Mouse (Mus musculus): ENCODE data around the gene Klk14. TPM values are rescaled to one million over a fixed set of nuclear protein-coding genes. Genes with fewer than 3 reads are reported as not detected.
"Not testable (repeated sequence)": the region's sequence is repeated elsewhere in the genome, so short reads cannot be mapped to it uniquely, and the experiment has no call there.

The Klk14 gene
- not detected in 2 replicates for polyA plus RNA-seq (2015; fragmentation: Nextera tagmentation; extraction: Ambion mirVana)

DNA sequence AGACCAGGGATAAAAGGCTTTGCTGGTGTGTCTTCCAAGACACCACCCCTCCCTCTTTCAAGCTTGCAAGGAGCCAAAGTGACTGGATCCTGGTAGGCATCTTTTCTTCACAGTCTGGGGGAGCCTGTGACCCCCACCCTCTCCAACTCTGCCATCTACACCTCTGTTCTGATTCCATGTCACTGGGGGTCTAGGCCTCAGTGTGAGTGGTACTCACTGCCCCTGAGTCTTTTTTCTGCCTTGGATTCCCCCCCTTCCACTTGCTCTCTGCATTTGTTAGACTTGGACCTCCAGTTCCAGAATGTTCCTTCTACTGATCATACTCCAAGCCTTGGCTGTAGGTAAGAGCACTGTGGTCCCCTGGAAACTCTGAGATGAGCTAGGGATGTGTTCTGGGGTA, at the start of gene Klk14:
Gene Klk14 (plus strand): TSS at position 301 of the 400 bp plus-strand sequence.
- no peak within 1 kb of the TSS for H3K27ac ChIP-seq (ENCODE audit: low read length)
- no peaks in the 10 kb centered on the region for H3K27me3 ChIP-seq (replicated peaks; ENCODE audit: control insufficient read depth, insufficient read depth, low read length)
- no peak within 1 kb of the TSS for H3K4me2 ChIP-seq (ENCODE audit: low read length)
- no peaks in the 10 kb centered on the region for H3K4me1 ChIP-seq (replicated peaks; ENCODE audit: control insufficient read depth, insufficient read depth, low read length)
- H3K9ac ChIP-seq (replicated peaks; ENCODE audit: low read depth, low read length), result no peak within 1 kb of the TSS
- no peaks in the 10 kb centered on the region for H3K9me3 ChIP-seq (ENCODE audit: control insufficient read depth, low read length)
- ATAC-seq, result no peak
- H3K4me3 ChIP-seq (replicated peaks; ENCODE audit: low read length), result no peak within 1 kb of the TSS
- H3K36me3 ChIP-seq (ENCODE audit: control insufficient read depth, insufficient read depth), result no peaks in the 10 kb centered on the region

- 83% methylated on average over 5 of the region's 5 CpGs for WGBS
- Histone ChIP-seq H3K9ac (replicated peaks; ENCODE audit: low read depth, low read length) (no peak overlapping the region), H3K27ac (ENCODE audit: low read length) (no peak overlapping the region), H3K4me3 (replicated peaks; ENCODE audit: low read length) (no peak overlapping the region), H3K4me1 (replicated peaks; ENCODE audit: control insufficient read depth, insufficient read depth, low read length) (no peaks in the 10 kb centered on the region), H3K36me3 (ENCODE audit: control insufficient read depth, insufficient read depth) (no peaks in the 10 kb centered on the region), H3K9me3 (ENCODE audit: control insufficient read depth, low read length) (no peaks in the 10 kb centered on the region), H3K27me3 (replicated peaks; ENCODE audit: control insufficient read depth, insufficient read depth, low read length) (no peaks in the 10 kb centered on the region), H3K4me2 (ENCODE audit: low read length) (no peak overlapping the region)
- no peak for ATAC-seq
These were observed 47.6 kb upstream of the Klk14 start for GRCm38 (mm10) chr7:43642587-43642986.

DNA sequence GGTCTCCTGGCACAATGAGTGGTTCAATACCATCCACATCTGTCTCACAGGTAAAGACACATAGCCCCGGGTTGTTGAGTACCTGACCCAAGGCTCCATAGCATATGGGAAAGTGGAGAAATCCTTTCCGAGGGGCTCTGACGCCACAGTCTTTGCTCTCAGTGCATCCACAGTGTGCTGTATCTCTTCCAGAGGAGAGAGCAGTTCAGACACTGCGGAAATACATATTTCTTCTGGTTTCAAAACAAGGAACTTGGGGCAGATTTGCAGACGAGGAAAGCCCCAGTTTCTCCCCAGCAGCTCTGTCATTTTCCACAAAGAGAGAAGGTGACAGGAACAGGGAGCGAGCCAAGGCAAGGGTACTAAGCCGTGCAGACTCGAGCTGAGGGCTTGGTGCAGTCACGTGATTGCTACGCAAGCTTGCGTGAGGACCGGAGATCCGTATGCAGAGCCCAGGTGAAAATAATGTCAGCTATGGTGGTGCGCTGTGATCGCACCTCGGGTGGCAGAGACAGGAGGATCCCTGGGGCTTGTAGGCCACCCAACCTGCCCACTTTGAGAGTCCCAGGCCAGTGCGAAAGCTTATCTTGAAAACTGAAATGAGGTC, 47.1 kb upstream of the Klk14 start:
- no peaks in the 10 kb centered on the region for H3K4me1 ChIP-seq (replicated peaks; ENCODE audit: control insufficient read depth, insufficient read depth, low read length)
- no peaks in the 10 kb centered on the region for H3K9me3 ChIP-seq (ENCODE audit: control insufficient read depth, low read length)
- H3K36me3 ChIP-seq (ENCODE audit: control insufficient read depth, insufficient read depth), result no peaks in the 10 kb centered on the region
- H3K27me3 ChIP-seq (replicated peaks; ENCODE audit: control insufficient read depth, insufficient read depth, low read length), result no peaks in the 10 kb centered on the region
- H3K4me3 ChIP-seq (replicated peaks; ENCODE audit: low read length), result no peak overlapping the region
- H3K27ac ChIP-seq (ENCODE audit: low read length), result no peak overlapping the region
- ATAC-seq, result no peak
- WGBS, result 85% methylated on average over 17 of the region's 17 CpGs
- no peak overlapping the region for H3K9ac ChIP-seq (replicated peaks; ENCODE audit: low read depth, low read length)
- H3K4me2 ChIP-seq (ENCODE audit: low read length), result no peak overlapping the region

GRCm38 (mm10) chr7:43652683-43653082, 37.5 kb upstream of the Klk14 start:
- Histone ChIP-seq H3K4me2 (ENCODE audit: low read length) (no peak overlapping the region), H3K36me3 (ENCODE audit: control insufficient read depth, insufficient read depth) (no peaks in the 10 kb centered on the region), H3K4me1 (replicated peaks; ENCODE audit: control insufficient read depth, insufficient read depth, low read length) (no peaks in the 10 kb centered on the region), H3K9me3 (ENCODE audit: control insufficient read depth, low read length) (no peaks in the 10 kb centered on the region), H3K9ac (replicated peaks; ENCODE audit: low read depth, low read length) (no peak overlapping the region), H3K4me3 (replicated peaks; ENCODE audit: low read length) (no peak overlapping the region), H3K27me3 (replicated peaks; ENCODE audit: control insufficient read depth, insufficient read depth, low read length) (no peaks in the 10 kb centered on the region), H3K27ac (ENCODE audit: low read length) (no peak overlapping the region)
- WGBS, result 86% methylated on average over 6 of the region's 6 CpGs
- ATAC-seq, result no peak

GRCm38 (mm10) chr7:43654519-43654918, 35.7 kb upstream of the Klk14 start:
- H3K36me3 ChIP-seq (ENCODE audit: control insufficient read depth, insufficient read depth), result no peaks in the 10 kb centered on the region
- WGBS, result 82% methylated on average over 3 of the region's 3 CpGs
- no peak overlapping the region for H3K9ac ChIP-seq (replicated peaks; ENCODE audit: low read depth, low read length)
- no peak for ATAC-seq
- H3K27me3 ChIP-seq (replicated peaks; ENCODE audit: control insufficient read depth, insufficient read depth, low read length), result no peaks in the 10 kb centered on the region
- H3K4me2 ChIP-seq (ENCODE audit: low read length), result no peak overlapping the region
- H3K4me3 ChIP-seq (replicated peaks; ENCODE audit: low read length), result no peak overlapping the region
- no peaks in the 10 kb centered on the region for H3K4me1 ChIP-seq (replicated peaks; ENCODE audit: control insufficient read depth, insufficient read depth, low read length)
- no peak overlapping the region for H3K27ac ChIP-seq (ENCODE audit: low read length)
- no peaks in the 10 kb centered on the region for H3K9me3 ChIP-seq (ENCODE audit: control insufficient read depth, low read length)

GRCm38 (mm10) chr7:43656232-43656631, 34.0 kb upstream of the Klk14 start:
- H3K27me3 ChIP-seq (replicated peaks; ENCODE audit: control insufficient read depth, insufficient read depth, low read length), result no peaks in the 10 kb centered on the region
- H3K9me3 ChIP-seq (ENCODE audit: control insufficient read depth, low read length), result no peaks in the 10 kb centered on the region
- H3K9ac ChIP-seq (replicated peaks; ENCODE audit: low read depth, low read length), result no peak overlapping the region
- 85% methylated on average over 6 of the region's 6 CpGs for WGBS
- no peak overlapping the region for H3K27ac ChIP-seq (ENCODE audit: low read length)
- no peak overlapping the region for H3K4me2 ChIP-seq (ENCODE audit: low read length)
- no peaks in the 10 kb centered on the region for H3K36me3 ChIP-seq (ENCODE audit: control insufficient read depth, insufficient read depth)
- no peaks in the 10 kb centered on the region for H3K4me1 ChIP-seq (replicated peaks; ENCODE audit: control insufficient read depth, insufficient read depth, low read length)
- no peak overlapping the region for H3K4me3 ChIP-seq (replicated peaks; ENCODE audit: low read length)
- ATAC-seq, result no peak

GRCm38 (mm10) chr7:43660002-43660401, 30.2 kb upstream of the Klk14 start, which contains the start of gene Siglece:
Gene Siglece, minus strand, starts transcription at chr7:43660161.
- H3K4me1 ChIP-seq (replicated peaks; ENCODE audit: control insufficient read depth, insufficient read depth, low read length), result no peaks in the 10 kb centered on the region
- no peak within 1 kb of the TSS for H3K4me2 ChIP-seq (ENCODE audit: low read length)
- H3K9ac ChIP-seq (replicated peaks; ENCODE audit: low read depth, low read length), result no peak within 1 kb of the TSS
- no peaks in the 10 kb centered on the region for H3K9me3 ChIP-seq (ENCODE audit: control insufficient read depth, low read length)
- WGBS, result 81% methylated on average over 1 of the region's 1 CpGs
- ATAC-seq, result no peak
- no peaks in the 10 kb centered on the region for H3K27me3 ChIP-seq (replicated peaks; ENCODE audit: control insufficient read depth, insufficient read depth, low read length)
- no peaks in the 10 kb centered on the region for H3K36me3 ChIP-seq (ENCODE audit: control insufficient read depth, insufficient read depth)
- H3K4me3 ChIP-seq (replicated peaks; ENCODE audit: low read length), result no peak within 1 kb of the TSS
- no peak within 1 kb of the TSS for H3K27ac ChIP-seq (ENCODE audit: low read length)

DNA sequence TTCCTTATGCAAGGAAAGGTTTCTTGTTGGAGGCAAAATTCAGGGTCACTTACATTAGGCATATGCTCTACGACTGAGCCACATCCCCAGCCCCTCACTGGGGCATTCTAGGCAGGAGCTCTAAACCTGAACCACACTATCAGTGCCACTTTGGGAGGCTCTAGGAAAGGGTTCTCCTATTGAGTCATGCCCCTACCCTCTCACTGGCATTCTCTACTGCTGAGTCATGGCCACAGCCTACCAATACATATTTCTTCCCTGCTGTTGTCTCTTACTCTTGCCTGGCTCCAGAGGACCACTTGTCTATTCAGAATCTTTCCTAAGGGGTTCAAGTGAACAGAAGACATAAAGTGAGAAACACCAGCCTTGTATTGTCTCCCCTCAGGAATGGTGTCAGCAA, 27.4 kb upstream of the Klk14 start:
- no peak overlapping the region for H3K4me3 ChIP-seq (replicated peaks; ENCODE audit: low read length)
- no peak for ATAC-seq
- WGBS, result 88% methylated on average over 1 of the region's 1 CpGs
- no peak overlapping the region for H3K27ac ChIP-seq (ENCODE audit: low read length)
- H3K4me1 ChIP-seq (replicated peaks; ENCODE audit: control insufficient read depth, insufficient read depth, low read length), result no peaks in the 10 kb centered on the region
- no peaks in the 10 kb centered on the region for H3K27me3 ChIP-seq (replicated peaks; ENCODE audit: control insufficient read depth, insufficient read depth, low read length)
- H3K36me3 ChIP-seq (ENCODE audit: control insufficient read depth, insufficient read depth), result no peaks in the 10 kb centered on the region
- no peak overlapping the region for H3K4me2 ChIP-seq (ENCODE audit: low read length)
- no peak overlapping the region for H3K9ac ChIP-seq (replicated peaks; ENCODE audit: low read depth, low read length)
- no peaks in the 10 kb centered on the region for H3K9me3 ChIP-seq (ENCODE audit: control insufficient read depth, low read length)

GRCm38 (mm10) chr7:43667221-43667620, 23.0 kb upstream of the Klk14 start:
- WGBS, result 96% methylated on average over 4 of the region's 4 CpGs
- not testable (repeated sequence) for ATAC-seq; H3K4me2 ChIP-seq (ENCODE audit: low read length); H3K27ac ChIP-seq (ENCODE audit: low read length); H3K27me3 ChIP-seq (replicated peaks; ENCODE audit: control insufficient read depth, insufficient read depth, low read length); H3K4me3 ChIP-seq (replicated peaks; ENCODE audit: low read length); H3K9ac ChIP-seq (replicated peaks; ENCODE audit: low read depth, low read length); H3K4me1 ChIP-seq (replicated peaks; ENCODE audit: control insufficient read depth, insufficient read depth, low read length); H3K9me3 ChIP-seq (ENCODE audit: control insufficient read depth, low read length); H3K36me3 ChIP-seq (ENCODE audit: control insufficient read depth, insufficient read depth)

DNA sequence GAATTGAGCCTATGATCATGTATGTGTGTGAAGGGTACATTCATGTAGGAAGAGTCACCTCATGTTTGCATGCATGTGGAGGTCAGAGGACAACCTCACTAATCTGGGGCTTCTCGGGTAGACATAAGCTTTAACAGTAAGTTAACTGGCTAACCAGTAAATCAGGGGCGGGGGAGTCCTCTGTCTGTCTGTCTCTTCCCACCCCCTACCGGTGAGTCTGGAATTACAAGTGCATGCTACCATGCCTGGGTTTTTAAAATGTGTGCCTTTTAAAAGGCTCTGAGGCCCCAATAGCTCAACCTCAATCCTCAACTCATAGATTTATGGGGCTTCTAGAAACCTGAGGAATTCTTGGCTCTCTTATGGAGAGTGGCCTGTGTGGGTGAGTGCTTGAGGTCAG, 21.6 kb upstream of the Klk14 start:
- Histone ChIP-seq H3K27ac (ENCODE audit: low read length) (no peak overlapping the region), H3K4me1 (replicated peaks; ENCODE audit: control insufficient read depth, insufficient read depth, low read length) (peaks cover 8% of the 10 kb centered on the region), H3K4me2 (ENCODE audit: low read length) (no peak overlapping the region), H3K27me3 (replicated peaks; ENCODE audit: control insufficient read depth, insufficient read depth, low read length) (no peaks in the 10 kb centered on the region), H3K4me3 (replicated peaks; ENCODE audit: low read length) (no peak overlapping the region), H3K9me3 (ENCODE audit: control insufficient read depth, low read length) (no peaks in the 10 kb centered on the region), H3K9ac (replicated peaks; ENCODE audit: low read depth, low read length) (no peak overlapping the region), H3K36me3 (ENCODE audit: control insufficient read depth, insufficient read depth) (no peaks in the 10 kb centered on the region)
- 14% methylated on average over 3 of the region's 3 CpGs for WGBS
- no peak for ATAC-seq

Data from forebrain, embryonic 16.5 days (tissue).